Mouse (Mus musculus): ENCODE measurements around the gene Enox1. TPM values are rescaled to one million over a fixed set of nuclear protein-coding genes. Genes with fewer than 3 reads are reported as not detected.

Enox1 gene
- polyA plus RNA-seq, 1 experiment from 2014 or later: 8.0 TPM

GRCm38 (mm10) chr14:77748920-77749319 lies 592.4 kb downstream of the Enox1 start:
- no peak for ATAC-seq (replicated peaks; ENCODE audit: low FRiP score)
- Histone ChIP-seq H3K36me3 (no peaks in the 10 kb centered on the region), H3K27me3 (no peaks in the 10 kb centered on the region), H3K27ac (no peak overlapping the region), H3K4me1 (no peaks in the 10 kb centered on the region), H3K4me3 (replicated peaks) (no peak overlapping the region), H3K9me3 (replicated peaks) (no peaks in the 10 kb centered on the region), H3K9ac (no peak overlapping the region), H3K4me2 (no peak overlapping the region)

Other genes starting within 250 kb of the Enox1 start
- gene Ccdc122, start 120.0 kb upstream of the Enox1 start, polyA plus RNA-seq (2015; fragmentation: Nextera tagmentation; extraction: Ambion mirVana): 1.4 TPM in 2 replicates
- 6.9 TPM in 2 replicates for gene Lacc1, start 119.9 kb upstream of the Enox1 start, polyA plus RNA-seq (2015; fragmentation: Nextera tagmentation; extraction: Ambion mirVana)